Mouse (Mus musculus) gastrocnemius, postnatal 36 days (tissue): ENCODE results near the gene Rnf34. TPM values are rescaled to one million over a fixed set of nuclear protein-coding genes. Genes with fewer than 3 reads are reported as not detected.

Experiments used
- DNase-seq, 2 experiments: peaks; one replicate each; pipeline ENCODE4 v3.0.0; 2022
- intact Hi-C: fragments of 180-260 bp; cut with DNase I; formaldehyde crosslinking; loops from one replicate; pipeline ENCODE4 v1.15.1; 2025
- total RNA-seq, 2 experiments: library from RNA; stranded (reverse); gene quantifications; 2 replicates each; pipeline ENCODE4 v1.2.3; 2021

Gene Rnf34
- total RNA-seq, 2 experiments from 2014 or later, result 16.2 to 19.4 TPM

- no peak for DNase-seq
- intact Hi-C loops, result no loop called here
Measured at GRCm38 (mm10) chr5:122855858-122856257, 6.0 kb downstream of the Rnf34 start.

GRCm38 (mm10) chr5:122863053-122863452, 13.2 kb downstream of the Rnf34 start:
- DNase-seq, result no peak
- intact Hi-C loops, result no loop called here

DNA sequence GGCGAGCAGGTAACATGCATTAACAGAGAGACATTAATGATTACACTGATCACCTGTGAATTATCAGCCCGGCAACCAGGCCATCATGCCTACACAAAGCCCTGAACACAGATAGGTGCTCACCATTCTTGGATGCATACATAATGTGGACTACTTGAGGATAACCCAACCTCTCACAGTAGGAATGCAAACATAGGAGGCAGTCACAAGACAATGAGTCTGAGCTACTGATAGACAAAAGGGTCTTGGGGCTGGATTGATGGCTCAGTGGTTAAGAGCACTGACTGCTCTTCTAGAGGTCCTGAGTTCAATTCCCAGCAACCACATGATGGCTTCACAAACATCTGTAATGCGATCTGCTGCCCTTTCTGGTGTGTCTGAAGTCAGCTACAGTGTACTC, 22.8 kb downstream of the Rnf34 start:
- intact Hi-C loops, result no loop called here
- no peak for DNase-seq

- intact Hi-C loops, result no loop called here
- no peak for DNase-seq
Measured at GRCm38 (mm10) chr5:122873573-122873972, 23.7 kb downstream of the Rnf34 start.

GRCm38 (mm10) chr5:122874359-122874758, 24.5 kb downstream of the Rnf34 start:
- no peak for DNase-seq
- intact Hi-C loops, result no loop called here

GRCm38 (mm10) chr5:122876671-122877070, 26.8 kb downstream of the Rnf34 start:
- no peak for DNase-seq
- intact Hi-C loops, result no loop called here

- no peak for DNase-seq
- intact Hi-C loops, result loop anchor here (2.0 kb wide), 1 partner anchor 70 kb away; no protein-coding TSS in a partner anchor
Measured at GRCm38 (mm10) chr5:122880241-122880980, 30.6 kb downstream of the Rnf34 start.

DNA sequence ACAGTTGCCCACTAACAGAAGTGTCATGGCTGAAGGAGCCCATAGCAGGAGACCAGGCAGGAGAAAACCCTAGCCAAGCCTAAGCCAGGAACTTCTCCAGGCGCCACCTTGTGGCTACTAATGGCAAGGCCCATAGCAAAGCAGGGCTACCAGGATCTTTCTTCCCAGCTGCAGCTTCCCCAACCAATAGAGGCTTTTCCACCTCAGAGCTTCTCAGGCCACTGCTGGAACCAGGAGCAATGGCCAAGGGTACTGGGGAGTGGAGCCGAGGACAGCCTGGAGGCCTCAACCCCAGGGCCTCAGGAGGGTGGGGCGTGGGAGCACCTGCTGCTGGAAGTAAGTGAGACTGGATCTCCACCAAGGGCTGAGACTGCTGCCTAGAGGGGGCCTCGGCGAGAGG, 31.5 kb downstream of the Rnf34 start:
- intact Hi-C loops, result loop anchor here (2.0 kb wide), 1 partner anchor 71 kb away; no protein-coding TSS in a partner anchor
- DNase-seq, result peak; percentile 53 to 58

GRCm38 (mm10) chr5:122882256-122883050, 32.6 kb downstream of the Rnf34 start:
- intact Hi-C loops, result no loop called here
- DNase-seq, result no peak

DNA sequence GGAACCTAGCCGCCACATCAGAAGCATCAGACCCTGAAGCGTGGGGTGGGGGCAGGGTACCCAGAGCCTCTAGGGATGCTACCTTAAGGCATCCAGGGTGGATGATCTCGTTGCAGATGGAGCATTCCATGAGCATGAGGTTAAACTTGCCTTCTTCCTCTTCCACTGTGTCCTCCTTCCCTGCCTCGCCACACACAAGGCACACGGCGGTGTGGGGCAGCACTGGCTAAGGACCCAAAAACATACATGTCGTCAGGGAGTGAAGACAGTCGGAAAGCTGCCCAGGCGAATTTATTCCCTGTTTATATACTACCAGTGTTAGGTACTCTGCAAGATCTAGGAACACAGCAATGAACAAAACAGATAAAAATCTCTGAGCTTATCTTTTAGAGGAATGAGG, 33.4 kb downstream of the Rnf34 start:
- intact Hi-C loops, result no loop called here
- DNase-seq, result no peak

DNA sequence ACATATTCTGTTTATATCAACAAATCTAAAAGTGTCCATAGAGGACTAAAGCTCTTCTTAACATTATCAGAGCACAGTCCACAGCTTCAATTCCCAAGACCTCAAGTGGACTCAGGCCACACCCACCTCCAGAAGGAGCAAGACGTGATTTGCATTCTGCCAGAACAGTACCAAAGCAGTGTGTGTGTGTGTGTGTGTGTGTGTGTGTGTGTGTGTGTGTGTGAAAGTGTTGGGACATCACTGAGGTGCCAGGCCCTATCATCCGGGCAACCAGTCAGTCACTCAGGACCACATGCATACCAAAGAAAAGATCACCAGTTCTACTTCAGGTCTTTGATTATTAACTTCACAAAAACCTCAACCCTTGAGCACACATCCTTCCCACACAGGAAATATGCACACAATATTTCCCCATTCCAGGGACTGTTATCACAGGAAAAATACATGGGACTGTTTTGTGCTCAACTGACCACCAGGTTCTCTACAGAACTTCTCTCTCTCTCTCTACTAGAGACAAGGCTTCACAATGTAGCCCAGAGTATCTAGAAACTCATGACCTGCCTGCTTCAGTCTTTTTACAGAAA, 33.9 kb downstream of the Rnf34 start:
- intact Hi-C loops, result no loop called here
- DNase-seq, result no peak

DNA sequence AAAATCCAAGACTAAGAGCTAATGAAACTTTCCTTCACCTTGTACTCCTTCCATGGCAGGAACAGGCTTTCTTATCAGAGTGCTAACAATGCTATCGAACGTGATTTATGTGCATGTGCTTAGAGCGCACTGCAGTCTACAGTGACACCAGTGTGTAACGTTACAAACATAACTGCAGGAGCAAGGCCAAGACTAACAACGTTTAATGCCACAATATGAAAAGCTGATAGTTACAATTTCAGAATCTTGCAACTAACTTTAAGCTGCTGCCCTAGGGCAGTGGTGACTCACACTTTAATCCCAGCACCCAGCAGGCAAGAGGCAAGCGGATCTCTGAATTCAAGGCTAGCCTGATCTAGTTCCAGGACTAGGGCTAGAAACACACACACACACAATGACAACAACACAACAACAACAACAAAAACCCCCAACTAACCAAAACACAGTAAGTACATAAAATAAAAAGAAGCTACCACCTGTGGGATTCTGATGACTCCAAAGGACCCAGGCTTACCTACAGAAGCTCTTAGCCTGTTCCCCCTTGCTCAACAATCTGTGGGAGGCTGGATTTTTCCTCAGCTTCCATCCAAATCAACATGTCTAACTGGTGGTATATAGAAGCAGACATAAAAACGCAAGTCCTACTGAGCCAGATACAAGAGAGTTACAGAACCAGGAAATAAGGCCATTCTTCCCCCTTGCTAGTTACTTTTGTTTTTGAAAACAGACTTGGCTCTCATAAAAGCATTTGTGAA, 34.9 kb downstream of the Rnf34 start:
- intact Hi-C loops, result no loop called here
- no peak for DNase-seq

DNA sequence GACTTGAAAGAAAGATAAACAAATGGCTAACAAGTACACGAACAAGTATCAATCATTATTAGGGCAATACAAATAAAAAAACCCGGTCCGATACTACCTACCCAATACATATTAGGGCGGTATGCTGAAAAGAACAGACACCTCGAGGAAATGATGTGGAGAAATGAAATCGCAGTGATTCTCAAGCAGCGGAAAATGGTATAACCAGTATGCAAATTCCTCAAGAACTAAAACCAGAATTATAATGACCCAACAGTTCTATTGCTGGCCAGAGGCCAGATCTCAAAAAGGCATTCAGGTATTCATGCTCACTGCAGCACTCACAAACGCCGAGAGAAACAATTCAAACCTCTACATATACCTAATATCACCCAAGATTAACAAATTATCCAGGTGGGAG, 37.2 kb downstream of the Rnf34 start:
- intact Hi-C loops, result no loop called here
- no peak for DNase-seq

DNA sequence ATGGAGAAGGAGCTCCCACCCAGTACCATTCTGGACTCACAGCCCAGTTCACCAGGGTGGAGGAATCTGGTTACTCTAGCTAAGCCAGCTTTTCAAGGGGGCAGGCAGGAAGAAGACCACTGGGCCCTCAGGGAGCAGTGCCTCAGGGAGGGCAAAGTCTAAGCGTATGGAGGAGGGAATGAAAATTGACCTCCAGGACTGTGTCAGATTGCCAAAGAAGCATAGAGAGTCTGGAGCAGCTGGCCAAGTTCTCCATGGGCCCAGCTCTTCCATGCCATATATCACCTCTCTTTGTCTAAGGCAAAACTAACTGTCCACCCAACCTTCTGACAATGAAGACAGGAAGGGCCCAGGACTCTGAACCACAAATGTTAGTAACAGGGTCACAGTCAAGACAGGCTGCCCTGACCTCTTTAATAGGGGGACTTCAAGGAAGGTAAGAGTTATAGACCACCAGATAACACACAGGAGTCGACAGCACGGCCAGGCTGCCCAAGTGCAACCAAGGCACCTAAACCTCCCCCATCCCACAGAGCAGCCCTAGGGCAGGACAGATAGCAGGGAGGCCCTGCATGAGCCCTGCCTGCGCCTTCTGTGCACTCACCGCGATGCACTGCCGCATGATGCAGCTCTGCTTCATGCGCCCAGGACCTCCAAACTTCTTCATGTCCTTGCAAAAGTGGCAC, 38.2 kb downstream of the Rnf34 start:
- intact Hi-C loops, result no loop called here

DNA sequence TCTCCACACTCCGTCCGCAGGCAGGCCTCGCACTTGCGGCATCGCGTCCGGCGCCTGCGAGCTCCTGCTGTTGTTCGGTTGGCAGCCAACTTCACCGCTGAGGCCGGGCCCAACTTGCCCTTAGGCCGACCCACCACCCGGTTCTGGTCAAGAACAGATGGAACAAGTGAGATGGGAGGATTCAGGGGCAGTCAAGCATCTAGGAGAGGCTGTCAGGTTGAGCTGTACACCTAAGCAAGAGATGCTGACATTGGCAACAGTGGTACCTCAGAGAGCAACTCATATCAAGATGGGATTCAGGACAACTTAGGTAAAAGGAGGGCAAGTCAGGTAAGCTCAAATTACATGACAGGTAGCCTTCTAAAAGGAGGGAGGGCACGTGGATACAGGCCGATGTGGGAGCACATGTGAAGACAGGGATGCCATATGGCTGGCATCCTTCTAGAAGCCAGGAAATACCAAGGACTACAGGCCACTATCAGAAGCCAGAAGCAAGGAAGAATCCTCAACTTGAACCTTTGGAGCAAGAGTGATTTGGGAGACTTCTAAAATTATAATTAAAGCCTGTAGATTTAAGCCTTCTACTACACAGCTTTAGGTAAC, 38.9 kb downstream of the Rnf34 start:
- DNase-seq, result no peak
- intact Hi-C loops, result no loop called here

More for the DNA sequence above, 38.2 kb downstream of the Rnf34 start:
- DNase-seq, result no peak

DNA sequence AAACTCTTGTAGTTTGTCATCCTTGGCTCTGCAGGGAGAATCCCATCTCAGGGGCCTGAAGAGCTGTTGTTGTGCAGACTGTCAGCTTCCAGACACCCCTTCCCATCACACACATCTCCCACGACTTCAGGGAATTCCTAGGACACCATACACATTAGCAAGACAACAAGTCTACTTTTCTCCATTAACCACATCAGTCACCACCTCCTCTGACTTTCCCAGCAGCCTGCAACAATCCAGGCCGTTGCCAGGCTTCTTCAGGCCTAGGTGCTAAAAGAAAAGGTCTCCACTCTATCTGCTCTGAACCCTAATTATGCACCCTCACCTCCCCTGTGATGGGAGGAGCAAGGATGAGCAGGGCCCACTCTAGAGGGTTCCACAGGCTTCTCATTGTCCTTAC, 40.5 kb downstream of the Rnf34 start:
- intact Hi-C loops, result no loop called here
- no peak for DNase-seq

- intact Hi-C loops, result no loop called here
- DNase-seq, result no peak
Measured at GRCm38 (mm10) chr5:122893270-122893669, 43.4 kb downstream of the Rnf34 start.

GRCm38 (mm10) chr5:122894007-122894637, 44.3 kb downstream of the Rnf34 start:
- no peak for DNase-seq
- intact Hi-C loops, result no loop called here

DNA sequence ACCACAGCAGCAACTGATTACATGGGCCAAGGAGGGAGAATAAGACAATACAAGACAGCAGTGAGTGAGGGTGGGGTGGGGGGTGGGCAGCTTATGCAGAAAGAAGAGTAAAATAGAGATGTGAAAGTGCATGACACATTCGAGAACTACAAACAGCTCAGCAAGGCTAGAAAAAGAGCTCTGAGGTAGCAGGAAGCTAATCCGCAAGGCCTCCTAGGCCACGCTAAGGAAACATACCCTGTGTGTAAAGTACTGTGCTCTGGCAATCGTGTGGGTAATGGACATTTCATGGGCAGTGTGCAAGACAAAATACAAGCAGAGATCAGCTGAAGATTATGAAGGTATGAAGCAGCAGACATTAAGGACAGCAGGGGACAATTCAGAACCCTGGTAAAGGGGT, 45.0 kb downstream of the Rnf34 start:
- DNase-seq, result no peak
- intact Hi-C loops, result no loop called here
